Mouse (Mus musculus): ENCODE measurements around the gene Klhl5. TPM values are rescaled to one million over a fixed set of nuclear protein-coding genes. Genes with fewer than 3 reads are reported as not detected.

The Klhl5 gene
- 3.7 TPM for polyA plus RNA-seq (2017; shearing (Covaris generic))

GRCm38 (mm10) chr5:65106876-65107772, at the start of gene Klhl5:
Gene Klhl5 (plus strand): TSS chr5:65107539.

GRCm38 (mm10) chr5:65091921-65092320, 15.4 kb upstream of the Klhl5 start, which contains the start of gene Tmem156:
Gene Tmem156 (minus strand): TSS chr5:65092132.

GRCm38 (mm10) chr5:65199346-65200128, 92.2 kb downstream of the Klhl5 start, which contains the start of gene Wdr19:
Gene Wdr19 (plus strand): TSS chr5:65199696.

Other genes starting within 250 kb of the Klhl5 start
- 96.9 TPM for gene Tlr1, start 174.0 kb upstream of the Klhl5 start, polyA plus RNA-seq (2017; shearing (Covaris generic))
- 5.4 TPM for gene Tlr6, start 147.4 kb upstream of the Klhl5 start, polyA plus RNA-seq (2017; shearing (Covaris generic))
- 3.0 TPM for gene Fam114a1, start 137.5 kb upstream of the Klhl5 start, polyA plus RNA-seq (2017; shearing (Covaris generic))
- gene Tmem156, start 15.4 kb upstream of the Klhl5 start, polyA plus RNA-seq (2017; shearing (Covaris generic)) = 29.6 TPM
- 7.1 TPM for gene Wdr19, start 92.2 kb downstream of the Klhl5 start, polyA plus RNA-seq (2017; shearing (Covaris generic))
- gene Rfc1, start 228.1 kb downstream of the Klhl5 start, polyA plus RNA-seq (2017; shearing (Covaris generic)) = 71.8 TPM
- not detected for gene Klb, start 240.8 kb downstream of the Klhl5 start, polyA plus RNA-seq (2017; shearing (Covaris generic))

All from CD4-positive, CD25-positive, alpha-beta regulatory T cell, adult 9 weeks (primary cell).